Mouse (Mus musculus) hindbrain, postnatal 0 days (tissue): ENCODE measurements around the gene Olfr24. TPM values are rescaled to one million over a fixed set of nuclear protein-coding genes. Genes with fewer than 3 reads are reported as not detected.
"Not testable (repeated sequence)": the region's sequence is repeated elsewhere in the genome, so short reads cannot be mapped to it uniquely, and the experiment has no call there.

Source experiments
- ATAC-seq: fragments of 200-750 bp; cut with Nextera tagmentation; 2 replicates; pipeline ENCODE4 v1.8.0; 2017; ENCODE audit warnings: mild to moderate bottlenecking, moderate TSS enrichment, moderate library complexity
- DNase-seq: peaks from one replicate; pipeline ENCODE4 v3.0.0-alpha.2; 2015; ENCODE audit warnings: low spot score
- H3K27ac ChIP-seq: fragments of 300-500 bp; sonication (generic); 2 replicates; pipeline ENCODE4 v1.5.1; 2014; ENCODE audit warnings: mild to moderate bottlenecking
- H3K27me3 ChIP-seq: fragments of 300-500 bp; sonication (generic); 2 replicates; pipeline ENCODE4 v1.6.1; 2014; ENCODE audit warnings: low read length, mixed read lengths; ENCODE audit not compliant: insufficient read depth
- H3K36me3 ChIP-seq: fragments of 300-500 bp; sonication (generic); 2 replicates; pipeline ENCODE4 v1.6.1; 2014; ENCODE audit warnings: low read length, mixed read lengths; ENCODE audit not compliant: insufficient read depth
- H3K4me1 ChIP-seq: fragments of 300-500 bp; sonication (generic); 2 replicates; pipeline ENCODE4 v1.6.1; 2014; ENCODE audit warnings: antibody characterized with exemption, low read length, mixed read lengths; ENCODE audit not compliant: insufficient read depth
- H3K4me2 ChIP-seq: fragments of 300-500 bp; sonication (generic); 2 replicates; pipeline ENCODE4 v1.6.1; 2014; ENCODE audit warnings: low read depth, mild to moderate bottlenecking, low read length, moderate library complexity, mixed read lengths
- H3K4me3 ChIP-seq: fragments of 300-500 bp; sonication (generic); 2 replicates; pipeline ENCODE4 v1.5.1; 2014; ENCODE audit warnings: low read length
- H3K9ac ChIP-seq: fragments of 300-500 bp; sonication (generic); replicated peaks from 2 replicates; pipeline ENCODE4 v1.6.1; 2014; ENCODE audit warnings: mild to moderate bottlenecking, low read length, moderate library complexity, mixed read lengths
- H3K9me3 ChIP-seq: fragments of 300-500 bp; sonication (generic); 2 replicates; pipeline ENCODE4 v1.6.1; 2016; ENCODE audit warnings: low read length, mixed read lengths
- CTCF ChIP-seq: IDR thresholded peaks from 2 replicates; pipeline ENCODE4 v1.5.1; 2016; ENCODE audit warnings: antibody characterized with exemption, control low read depth, low read depth
- WGBS: fragments of 180-500 bp; shearing (Covaris S2); extraction: QIAGEN DNeasy Blood & Tissue Kit; methylation state at CpG from one replicate; pipeline ENCODE4 v1.1.7; 2014; 5-methylcytosine and 5-hydroxymethylcytosine counted together
- polyA plus RNA-seq: library from polyadenylated mRNA; unstranded; fragments of >200 nt; fragmentation: Nextera tagmentation; extraction: Ambion mirVana; gene quantifications from 2 replicates; pipeline ENCODE4 v1.2.1, GENCODE M21; 2015
- total RNA-seq: library from RNA; depleted of rRNA; stranded (reverse); fragments of >200 nt; gene quantifications from 2 replicates; pipeline ENCODE4 v1.2.3, GENCODE M21; 2014; rRNA removed

Olfr24 gene
- total RNA-seq, result not detected in 2 replicates
- polyA plus RNA-seq, result not detected in 2 replicates

- H3K9me3 ChIP-seq, result no peaks in the 10 kb centered on the region
- H3K4me3 ChIP-seq, result no peak within 1 kb of the TSS
- ATAC-seq (no peak), DNase-seq (no peak)
- H3K4me2 ChIP-seq, result no peak within 1 kb of the TSS
- no peaks in the 10 kb centered on the region for H3K36me3 ChIP-seq
- no peak within 1 kb of the TSS for H3K27ac ChIP-seq
- no peak for TF ChIP-seq CTCF
- H3K27me3 ChIP-seq, result no peaks in the 10 kb centered on the region
- no peaks in the 10 kb centered on the region for H3K4me1 ChIP-seq
- H3K9ac ChIP-seq, result no peak within 1 kb of the TSS
These were observed at the start of gene Olfr24 for GRCm38 (mm10) chr9:18763896-18764295. Gene Olfr24 (minus strand): TSS chr9:18763996.

GRCm38 (mm10) chr9:18785316-18785715 is 21.5 kb upstream of the Olfr24 start:
- no peak overlapping the region for H3K27ac ChIP-seq
- WGBS, result 62% methylated on average over 7 of the region's 7 CpGs

GRCm38 (mm10) chr9:18779476-18779875 is 15.7 kb upstream of the Olfr24 start:
- Histone ChIP-seq H3K36me3 (no peaks in the 10 kb centered on the region), H3K9me3 (no peaks in the 10 kb centered on the region), H3K4me1 (no peaks in the 10 kb centered on the region), H3K4me2 (peak overlapping the region; percentile 21; the same call in 1 of the 2 replicates), H3K9ac (no peak overlapping the region), H3K27me3 (no peaks in the 10 kb centered on the region), H3K4me3 (no peak overlapping the region), H3K27ac (no peak overlapping the region)
- no peak for TF ChIP-seq CTCF
- WGBS, result 60% methylated on average over 24 of the region's 24 CpGs
- DNase-seq (peak; percentile 39), ATAC-seq (peak; percentile 89)

More at GRCm38 (mm10) chr9:18785316-18785715, 21.5 kb upstream of the Olfr24 start:
- H3K4me1 ChIP-seq, result no peaks in the 10 kb centered on the region
- no peak overlapping the region for H3K4me2 ChIP-seq
- no peaks in the 10 kb centered on the region for H3K9me3 ChIP-seq
- no peak overlapping the region for H3K4me3 ChIP-seq
- no peak for TF ChIP-seq CTCF
- no peaks in the 10 kb centered on the region for H3K27me3 ChIP-seq
- ATAC-seq, result no peak
- no peak overlapping the region for H3K9ac ChIP-seq
- no peaks in the 10 kb centered on the region for H3K36me3 ChIP-seq
- no peak for DNase-seq

GRCm38 (mm10) chr9:18778981-18779380 is 15.2 kb upstream of the Olfr24 start:
- no peak overlapping the region for H3K4me2 ChIP-seq
- no peak for ATAC-seq
- no peak overlapping the region for H3K9ac ChIP-seq
- WGBS, result 50% methylated on average over 1 of the region's 1 CpGs
- H3K9me3 ChIP-seq, result no peaks in the 10 kb centered on the region
- no peaks in the 10 kb centered on the region for H3K36me3 ChIP-seq
- peak; percentile 3 for DNase-seq
- H3K4me3 ChIP-seq, result no peak overlapping the region
- H3K27me3 ChIP-seq, result no peaks in the 10 kb centered on the region
- no peaks in the 10 kb centered on the region for H3K4me1 ChIP-seq
- H3K27ac ChIP-seq, result no peak overlapping the region
- no peak for TF ChIP-seq CTCF

GRCm38 (mm10) chr9:18755595-18755994 is 8.2 kb downstream of the Olfr24 start:
- Histone ChIP-seq H3K4me1 (no peaks in the 10 kb centered on the region), H3K4me3 (no peak overlapping the region), H3K27ac (no peak overlapping the region), H3K9me3 (no peaks in the 10 kb centered on the region), H3K36me3 (no peaks in the 10 kb centered on the region), H3K9ac (no peak overlapping the region), H3K4me2 (no peak overlapping the region), H3K27me3 (no peaks in the 10 kb centered on the region)
- TF ChIP-seq CTCF, result no peak
- 78% methylated on average over 1 of the region's 1 CpGs for WGBS
- DNase-seq (no peak), ATAC-seq (no peak)

- no peak overlapping the region for H3K4me2 ChIP-seq
- H3K36me3 ChIP-seq, result no peaks in the 10 kb centered on the region
- H3K9me3 ChIP-seq, result no peaks in the 10 kb centered on the region
- ATAC-seq (peak; percentile 40; the same call in 1 of the 2 replicates), DNase-seq (peak; percentile 76)
- H3K9ac ChIP-seq, result no peak overlapping the region
- 21% methylated on average over 5 of the region's 5 CpGs for whole genome bisulfite sequencing
- H3K4me3 ChIP-seq, result no peak overlapping the region
- H3K27ac ChIP-seq, result no peak overlapping the region
- H3K4me1 ChIP-seq, result no peaks in the 10 kb centered on the region
- TF ChIP-seq CTCF, result peak; percentile 64
- no peaks in the 10 kb centered on the region for H3K27me3 ChIP-seq
These were observed 19.2 kb downstream of the Olfr24 start for GRCm38 (mm10) chr9:18744639-18745038.

- not testable (repeated sequence) for H3K4me2 ChIP-seq, H3K9me3 ChIP-seq, H3K27ac ChIP-seq, H3K36me3 ChIP-seq, DNase-seq, ATAC-seq, H3K27me3 ChIP-seq, H3K4me1 ChIP-seq, H3K9ac ChIP-seq, H3K4me3 ChIP-seq
- 54% methylated on average over 2 of the region's 2 CpGs for WGBS
These were observed 29.6 kb downstream of the Olfr24 start for GRCm38 (mm10) chr9:18734177-18734576.
